Mouse (Mus musculus): ENCODE data around the gene Zfp867. TPM values are rescaled to one million over a fixed set of nuclear protein-coding genes. Genes with fewer than 3 reads are reported as not detected.

Zfp867 gene
- polyA plus RNA-seq, 1 experiment from 2014 or later = 9.3 TPM

GRCm38 (mm10) chr11:59421436-59421835 lies 50.8 kb downstream of the Zfp867 start:
- WGBS = 75% methylated on average over 8 of the region's 8 CpGs
- ATAC-seq (ENCODE audit: insufficient number of reproducible peaks, low FRiP score, low TSS enrichment, low read depth) = no peak
- Histone ChIP-seq H3K27me3 (no peaks in the 10 kb centered on the region), H3K9me3 (no peaks in the 10 kb centered on the region), H3K4me1 (peaks cover 39% of the 10 kb centered on the region), H3K36me3 (peaks cover 59% of the 10 kb centered on the region), H3K4me3 (no peak overlapping the region), H3K4me2 (no peak overlapping the region), H3K27ac (no peak overlapping the region; the same call in 1 of the 2 replicates), H3K9ac (no peak overlapping the region)

DNA sequence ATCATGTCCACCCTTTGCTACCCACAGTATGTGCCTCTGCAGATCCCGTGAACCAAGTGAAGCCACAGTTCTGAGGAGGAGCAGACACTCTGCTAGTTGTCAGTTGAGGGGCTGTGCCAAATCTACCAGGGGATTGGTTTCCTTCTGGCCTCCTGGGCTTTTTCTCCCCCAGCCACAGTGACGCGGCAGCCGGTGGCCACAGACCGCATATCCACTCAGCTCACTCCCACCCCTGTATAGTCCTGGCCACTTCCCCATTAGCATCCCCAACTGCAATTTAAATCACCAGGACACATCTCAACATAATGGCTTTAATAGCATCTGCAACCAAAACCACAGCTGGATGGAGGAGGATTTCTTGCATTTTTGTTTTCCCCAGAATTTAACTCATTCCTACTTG lies 53.6 kb downstream of the Zfp867 start:
- H3K9me3 ChIP-seq = no peaks in the 10 kb centered on the region
- H3K4me1 ChIP-seq = peaks cover 32% of the 10 kb centered on the region
- H3K4me3 ChIP-seq = no peak overlapping the region
- 51% methylated on average over 5 of the region's 5 CpGs for WGBS
- H3K27ac ChIP-seq = peak overlapping the region; percentile 74
- no peak for ATAC-seq (ENCODE audit: insufficient number of reproducible peaks, low FRiP score, low TSS enrichment, low read depth)
- no peak overlapping the region for H3K4me2 ChIP-seq
- peaks cover 47% of the 10 kb centered on the region for H3K36me3 ChIP-seq
- no peaks in the 10 kb centered on the region for H3K27me3 ChIP-seq
- no peak overlapping the region for H3K9ac ChIP-seq

- H3K9me3 ChIP-seq = no peaks in the 10 kb centered on the region
- WGBS = 58% methylated on average over 13 of the region's 13 CpGs
- no peaks in the 10 kb centered on the region for H3K27me3 ChIP-seq
- H3K27ac ChIP-seq = peak overlapping the region; percentile 73
- peak; percentile 63; the same call in 1 of the 2 replicates for ATAC-seq (ENCODE audit: insufficient number of reproducible peaks, low FRiP score, low TSS enrichment, low read depth)
- no peak overlapping the region for H3K9ac ChIP-seq
- H3K4me3 ChIP-seq = no peak overlapping the region
- H3K4me2 ChIP-seq = no peak overlapping the region
- H3K36me3 ChIP-seq = peaks cover 28% of the 10 kb centered on the region
- H3K4me1 ChIP-seq = peaks cover 48% of the 10 kb centered on the region
These were observed 59.0 kb downstream of the Zfp867 start for GRCm38 (mm10) chr11:59412999-59413863.

GRCm38 (mm10) chr11:59412058-59412457 lies 60.2 kb downstream of the Zfp867 start:
- Histone ChIP-seq H3K4me2 (no peak overlapping the region), H3K27me3 (no peaks in the 10 kb centered on the region), H3K4me1 (peaks cover 47% of the 10 kb centered on the region), H3K36me3 (peaks cover 33% of the 10 kb centered on the region), H3K27ac (peak overlapping the region; percentile 73), H3K9ac (no peak overlapping the region), H3K9me3 (no peaks in the 10 kb centered on the region), H3K4me3 (no peak overlapping the region)
- ATAC-seq (ENCODE audit: insufficient number of reproducible peaks, low FRiP score, low TSS enrichment, low read depth) = no peak
- 44% methylated on average over 6 of the region's 6 CpGs for WGBS

Other genes starting within 250 kb of the Zfp867 start
- 761 and 780 TPM in 2 replicates for gene Arf1, start 244.2 kb downstream of the Zfp867 start, polyA plus RNA-seq (2015; fragmentation: Nextera tagmentation; extraction: Ambion mirVana)
- 3.8 and 3.9 TPM in 2 replicates for gene Wnt3a, start 181.7 kb downstream of the Zfp867 start, polyA plus RNA-seq (2015; fragmentation: Nextera tagmentation; extraction: Ambion mirVana)
- gene Wnt9a, start 165.5 kb downstream of the Zfp867 start, polyA plus RNA-seq (2015; fragmentation: Nextera tagmentation; extraction: Ambion mirVana) = 12.1 and 14.0 TPM in 2 replicates
- gene Prss38, start 96.8 kb downstream of the Zfp867 start, polyA plus RNA-seq (2015; fragmentation: Nextera tagmentation; extraction: Ambion mirVana) = 0.12 TPM in 1 of 2 replicates, not detected in the other
- gene Jmjd4, start 22.4 kb downstream of the Zfp867 start, polyA plus RNA-seq (2015; fragmentation: Nextera tagmentation; extraction: Ambion mirVana) = 11.2 and 11.7 TPM in 2 replicates
- gene Snap47, start 21.3 kb downstream of the Zfp867 start, polyA plus RNA-seq (2015; fragmentation: Nextera tagmentation; extraction: Ambion mirVana) = 116 and 118 TPM in 2 replicates
- 18.1 and 20.3 TPM in 2 replicates for gene Zkscan17, start 54.3 kb upstream of the Zfp867 start, polyA plus RNA-seq (2015; fragmentation: Nextera tagmentation; extraction: Ambion mirVana)
- 0.14 and 0.56 TPM in 2 replicates for gene Nlrp3, start 69.1 kb upstream of the Zfp867 start, polyA plus RNA-seq (2015; fragmentation: Nextera tagmentation; extraction: Ambion mirVana)
- not detected in 2 replicates for gene Olfr222, start 103.8 kb upstream of the Zfp867 start, polyA plus RNA-seq (2015; fragmentation: Nextera tagmentation; extraction: Ambion mirVana)
- not detected in 2 replicates for gene Olfr223, start 120.8 kb upstream of the Zfp867 start, polyA plus RNA-seq (2015; fragmentation: Nextera tagmentation; extraction: Ambion mirVana)
- 55.4 and 56.7 TPM in 2 replicates for gene Mprip, start 188.8 kb upstream of the Zfp867 start, polyA plus RNA-seq (2015; fragmentation: Nextera tagmentation; extraction: Ambion mirVana)

Data from limb, embryonic 15.5 days (tissue).